Mouse (Mus musculus) fat pad, adult 2 months (tissue): Measurements from ENCODE around the gene 9230110F15Rik.
"Not testable (repeated sequence)": the region's sequence is repeated elsewhere in the genome, so short reads cannot be mapped to it uniquely, and the experiment has no call there.

ENCODE experiments used
- DNase-seq: peaks from one replicate; pipeline ENCODE4 v3.0.0-alpha.2; 2011; ENCODE audit warnings: low read depth, low spot score; ENCODE audit errors: extremely low read depth

9230110F15Rik gene

DNA sequence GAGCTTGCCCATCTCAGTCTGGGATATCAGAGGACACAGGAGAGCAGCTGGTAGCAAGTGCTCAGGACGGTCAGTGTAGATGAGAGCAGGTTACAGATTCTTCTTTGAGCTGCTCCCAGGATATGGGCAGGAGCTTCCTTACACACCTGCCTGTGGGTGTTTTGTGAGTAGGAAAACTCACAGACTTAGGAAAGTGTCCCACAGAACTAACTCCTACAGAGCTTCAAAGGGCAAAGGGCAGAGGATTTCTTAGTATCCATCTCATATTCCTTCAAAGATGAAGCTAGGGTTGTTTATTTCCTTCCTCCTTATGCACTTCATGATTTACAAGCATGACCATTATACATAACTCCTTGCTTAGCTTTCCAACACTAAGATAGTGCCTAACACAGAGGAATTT, at the start of gene 9230110F15Rik:
Gene 9230110F15Rik (minus strand): TSS at position 101 of the 400 bp plus-strand sequence.
- no peak for DNase-seq

DNA sequence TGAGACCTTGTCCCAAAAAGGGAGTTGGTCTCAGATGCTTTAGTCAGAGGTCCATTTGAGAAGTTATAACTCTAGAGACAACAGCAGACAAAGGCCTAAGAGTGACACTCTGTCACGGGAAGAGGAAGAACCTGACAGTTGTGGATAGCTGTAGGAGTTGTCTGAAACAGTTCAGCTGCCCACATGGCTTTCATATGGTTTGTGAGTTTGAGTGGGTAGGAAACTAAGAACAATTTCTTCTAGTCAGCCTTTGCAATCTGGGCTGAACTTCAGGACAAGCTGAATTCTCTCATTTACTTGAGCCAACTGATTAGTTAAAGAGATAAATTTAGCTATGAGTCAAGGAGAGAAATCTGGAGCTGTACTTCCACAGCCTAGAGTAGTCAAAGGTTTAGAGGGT, 49.2 kb upstream of the 9230110F15Rik start:
- DNase-seq: not testable (repeated sequence)

DNA sequence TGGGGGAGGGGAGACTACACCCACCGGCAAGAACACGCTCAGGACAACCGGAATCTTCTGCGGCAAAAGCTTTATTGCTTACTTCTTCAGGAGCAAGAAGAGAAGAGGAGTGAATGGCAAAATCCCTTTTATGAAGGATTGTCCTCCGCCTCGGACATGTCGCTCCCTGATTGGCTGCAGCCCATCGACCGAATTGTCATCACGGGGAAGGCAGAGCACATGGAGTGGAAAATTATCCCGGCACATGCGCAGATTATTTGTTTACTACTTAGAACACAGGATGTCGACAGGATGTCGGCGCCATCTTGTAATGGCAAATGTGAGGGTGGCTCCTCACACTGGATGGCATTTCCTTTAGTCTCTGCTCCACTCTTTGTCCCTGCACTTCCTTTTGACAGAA, 26.1 kb downstream of the 9230110F15Rik start:
- not testable (repeated sequence) for DNase-seq

DNA sequence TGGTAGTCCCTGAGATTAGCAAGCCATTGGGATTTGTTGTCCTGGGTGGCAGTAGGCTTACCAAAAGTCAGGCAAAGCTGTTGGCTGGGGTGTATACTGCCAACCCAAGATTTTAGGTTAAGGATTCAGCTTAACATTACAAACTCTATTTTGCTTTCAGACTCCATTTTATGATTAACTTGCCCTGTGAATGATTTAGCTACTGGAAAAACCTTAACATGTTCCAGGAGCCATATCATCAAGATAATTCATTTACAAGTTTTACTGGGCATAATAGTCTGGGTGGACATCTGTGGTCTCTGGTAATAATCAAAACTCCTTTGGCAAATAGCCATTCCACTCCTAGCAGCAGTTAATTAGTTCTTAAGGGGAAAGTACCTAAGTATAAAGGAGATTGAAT, 45.8 kb downstream of the 9230110F15Rik start:
- DNase-seq: no peak

DNA sequence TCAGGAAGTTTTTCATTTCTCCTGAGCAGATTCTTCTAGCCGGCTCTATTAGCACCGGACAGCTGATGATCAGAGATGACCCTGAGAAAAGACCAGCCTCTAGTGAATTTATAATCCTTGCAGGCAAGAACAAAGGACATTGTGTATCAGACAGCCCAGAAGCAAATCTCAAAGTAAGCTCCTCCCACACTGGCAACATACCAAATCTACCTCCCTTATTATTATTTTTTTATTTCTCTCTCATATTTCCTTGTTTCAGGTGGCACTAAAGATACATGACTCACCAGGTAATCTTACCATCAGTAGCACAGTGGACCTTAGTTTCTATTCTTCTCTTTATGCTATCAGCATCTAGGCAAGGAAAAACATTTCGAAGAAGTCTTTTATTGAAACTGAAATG, 53.9 kb downstream of the 9230110F15Rik start, which contains the start of the genes Gm27235 and D730048I06Rik:
Gene Gm27235 (minus strand): TSS at position 101 of the 400 bp plus-strand sequence.
Gene D730048I06Rik (minus strand): TSS at position 112 of the 400 bp plus-strand sequence.
- DNase-seq: no peak
